11 mouse cellular contexts compared by ENCODE assay signal in the genomic region with DNA sequence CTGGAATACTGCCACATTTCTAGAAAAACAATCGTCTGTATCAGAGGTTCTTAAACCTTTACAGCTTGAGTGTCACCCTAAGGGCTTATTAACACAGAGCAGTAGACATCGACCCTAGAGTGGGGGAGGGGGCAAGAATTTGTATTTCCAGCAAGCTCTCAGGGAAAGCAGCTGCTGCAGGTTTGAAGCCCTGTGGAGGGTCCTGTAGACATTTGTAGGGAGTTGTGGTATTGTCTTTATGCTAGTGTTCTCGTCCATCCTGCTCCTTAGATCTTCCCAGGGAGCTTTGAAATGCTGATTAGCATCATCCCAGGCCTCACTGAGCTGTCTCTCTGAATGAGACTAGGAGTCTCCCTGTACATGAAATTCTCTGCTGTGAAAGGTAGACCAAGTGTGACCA.
A peak's percentile ranks its signal among the peaks of the same experiment; 100 is the strongest.
DNase-seq lines count a peak whose midpoint lies in the region.
"Had no signal": no experiment of that assay in that cellular context is flagged by ENCODE, and none has a peak within 500 bp of the region (broad histone marks: within the 10 kb centered on the region; RNA-seq: fewer than 3 reads in every experiment).

No protein-coding gene starts in this region.

- peak; percentile 13 to 21 for DNase-seq in cerebellum, postnatal 10 days
- DNase-seq in cerebellum, adult 18-20 months: no peak
- DNase-seq in R1 (ENCODE audit: low read depth, low spot score): peak; percentile 60
- no peak for DNase-seq in embryo, embryonic 9.5 days (ENCODE audit: extremely low spot score)
- no peak for DNase-seq in natural killer cell, adult 2 months (ENCODE audit: low spot score in 2 of 2)
- DNase-seq: adrenal gland, adult 8-10 months; B cell, adult 2 months; cerebellum, adult 11-12 months; cerebellum, adult 8-10 months; cerebellum, adult 9-11 months; cerebellum, postnatal 25 days had no signal

Comparison
In these comparisons a context has a peak if more than half of its experiments do, and no peak if none do; other contexts are left out.
1. DNase-seq: peak in cerebellum, postnatal 10 days (2 of 2) and R1 (single experiment); none in cerebellum, adult 18-20 months (0 of 2), embryo, embryonic 9.5 days (single experiment) and natural killer cell, adult 2 months (0 of 2).